Mouse (Mus musculus) cerebellum, adult (tissue): Measurements from ENCODE around the gene Poldip3.

ENCODE experiments used
- ATAC-seq: cut with Nextera tagmentation; 2 replicates; pipeline ENCODE4 v1.9.2; 2017; ENCODE audit warnings: mild to moderate bottlenecking, moderate library complexity, mixed read lengths; ENCODE audit not compliant: insufficient number of reproducible peaks, low FRiP score, low TSS enrichment

The Poldip3 gene

DNA sequence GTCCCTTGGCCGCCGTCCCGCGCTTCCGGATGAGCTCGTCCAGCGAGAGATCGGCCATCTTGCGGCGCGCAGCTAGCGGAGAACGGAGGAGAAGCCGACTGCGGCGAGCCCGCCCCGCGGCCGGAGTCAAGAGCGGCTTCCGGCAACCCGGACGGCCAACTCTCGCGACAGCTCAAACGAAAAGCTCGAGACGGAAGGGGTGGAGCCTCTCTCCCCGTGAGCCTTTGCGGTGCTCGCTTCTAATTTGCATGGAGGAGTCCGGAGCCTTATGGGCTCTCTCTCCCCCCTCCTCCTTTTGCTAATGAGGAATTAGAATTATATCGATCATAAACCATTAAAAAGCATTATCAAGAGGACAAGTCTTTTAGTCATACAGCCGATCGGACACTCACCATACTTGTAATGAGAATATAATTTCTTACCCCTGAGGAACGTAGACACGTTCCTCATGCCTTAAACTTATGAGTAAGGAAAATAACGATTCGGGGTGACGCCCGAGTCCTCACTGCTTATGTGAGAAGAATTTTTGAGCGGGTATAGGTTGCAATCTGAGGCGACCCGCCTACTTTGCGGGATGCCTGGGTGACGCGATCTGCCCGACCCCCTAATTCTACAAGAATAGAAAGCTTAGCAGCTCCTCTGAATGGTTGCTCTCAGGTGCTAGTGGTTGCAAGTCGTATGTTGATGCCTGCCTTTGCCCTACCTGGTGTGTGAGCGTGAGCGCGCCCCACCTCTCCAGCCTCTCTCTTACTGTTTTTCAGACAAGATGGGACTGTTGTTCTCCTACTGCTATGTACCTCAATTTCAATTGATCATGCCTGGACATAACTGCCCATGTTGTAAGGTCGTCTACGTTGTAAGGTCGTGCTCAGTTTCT lies at the start of gene Poldip3:
Gene Poldip3 (minus strand): TSS at position 189 of the 877 bp plus-strand sequence.
- peak; percentile 93 for ATAC-seq

DNA sequence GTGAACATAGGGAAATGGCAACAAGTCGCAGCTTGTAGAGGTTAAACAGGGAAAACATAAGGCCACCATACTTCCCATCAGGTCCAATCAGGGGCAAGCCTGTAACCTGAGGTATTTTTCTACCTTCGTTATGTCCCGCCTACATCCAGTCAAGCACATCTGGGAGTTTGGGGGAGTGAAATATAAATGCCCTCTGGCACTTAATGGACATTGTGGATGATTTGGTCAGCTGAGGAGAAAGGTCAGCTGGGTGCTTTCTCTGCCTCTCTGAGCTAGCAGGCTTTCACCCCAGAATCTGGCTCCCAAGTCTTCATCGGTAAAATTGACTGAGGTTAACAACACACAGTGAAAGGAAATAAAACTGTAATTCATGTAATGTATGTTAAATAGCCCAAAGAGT lies 44.2 kb upstream of the Poldip3 start:
- no peak for ATAC-seq

DNA sequence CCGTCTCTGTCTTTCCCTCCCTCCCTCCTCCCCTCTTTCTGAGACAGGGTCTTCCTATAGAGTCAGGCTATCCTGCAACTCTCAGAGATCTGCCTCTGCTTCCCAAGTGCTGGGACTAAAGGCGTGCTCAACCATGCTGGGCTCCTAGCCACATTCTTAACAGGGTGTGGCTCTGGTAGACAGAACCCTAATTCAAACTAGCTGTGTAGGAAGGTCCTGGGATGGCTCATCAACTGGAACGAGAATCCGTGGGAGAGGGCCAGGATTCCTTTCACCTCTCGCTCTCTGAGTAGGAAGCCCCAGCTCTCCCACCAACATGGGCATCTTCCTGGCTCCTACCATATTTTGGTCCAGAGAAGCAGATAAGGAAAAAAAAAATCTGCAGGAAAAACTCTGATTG lies 33.2 kb upstream of the Poldip3 start:
- ATAC-seq: no peak

DNA sequence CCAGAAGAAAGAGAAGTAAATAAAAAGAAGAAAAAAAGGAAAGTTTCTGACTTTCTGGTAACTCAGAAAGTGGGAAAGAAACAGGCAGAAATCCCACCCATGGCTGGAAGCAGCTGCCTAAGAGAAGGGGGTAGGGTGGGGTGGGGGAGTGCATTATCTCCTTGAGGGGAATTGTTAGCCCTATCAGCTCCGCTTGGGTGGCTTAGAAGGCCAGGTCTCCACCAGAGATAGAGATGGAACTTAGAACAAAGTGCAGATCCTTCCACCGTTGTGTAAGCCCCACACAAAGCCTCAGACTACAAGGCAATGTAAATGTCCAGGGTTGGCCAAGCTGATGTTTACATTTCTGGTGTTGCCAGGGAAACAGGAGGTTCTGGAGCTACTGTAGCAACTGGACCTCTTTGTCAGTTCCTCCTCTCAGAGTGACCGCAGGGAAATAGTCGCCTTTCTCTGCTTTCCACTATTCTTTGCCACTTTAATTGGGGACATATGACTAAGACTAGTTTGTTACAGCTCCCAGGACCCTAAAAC lies 32.7 kb upstream of the Poldip3 start:
- no peak for ATAC-seq

DNA sequence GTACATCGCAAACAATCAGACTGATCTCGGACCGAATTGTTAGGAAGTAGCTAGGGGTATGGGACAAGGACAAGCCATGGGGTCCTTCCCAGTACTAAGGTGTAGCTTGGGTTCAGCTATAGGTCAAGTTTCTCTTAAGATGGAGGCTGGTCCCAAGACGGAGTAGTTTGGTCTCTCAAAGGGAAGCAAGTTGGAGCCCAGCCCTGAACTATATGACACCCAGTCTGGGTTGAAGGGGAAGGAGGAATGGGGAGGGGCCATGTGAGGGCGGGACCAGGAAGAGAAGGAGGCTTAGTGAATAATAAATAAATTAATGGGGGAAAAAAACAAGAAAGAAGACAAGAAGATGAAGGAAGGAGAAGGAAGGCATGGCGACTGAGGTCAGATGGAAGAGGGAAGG lies 30.8 kb upstream of the Poldip3 start:
- no peak for ATAC-seq

DNA sequence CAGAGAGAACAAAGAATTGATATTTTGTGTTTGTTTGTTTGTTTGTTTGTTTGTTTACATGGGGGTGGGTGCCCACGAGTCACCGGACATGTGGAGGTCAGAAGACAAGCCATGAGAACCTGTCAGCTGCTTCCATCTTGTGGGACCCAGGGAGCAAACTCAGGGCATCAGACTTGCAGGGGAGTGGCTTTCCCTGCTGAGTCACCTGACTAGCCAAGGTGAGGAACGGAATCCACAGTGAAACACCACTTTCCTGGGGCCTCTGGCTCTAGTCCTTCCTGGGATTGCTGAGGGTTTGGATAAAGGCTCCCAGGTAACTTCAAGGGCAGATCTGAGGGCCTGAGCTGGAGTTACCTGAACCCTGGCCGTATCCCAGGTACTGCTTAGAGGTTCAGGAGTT lies 27.5 kb upstream of the Poldip3 start:
- ATAC-seq: no peak

DNA sequence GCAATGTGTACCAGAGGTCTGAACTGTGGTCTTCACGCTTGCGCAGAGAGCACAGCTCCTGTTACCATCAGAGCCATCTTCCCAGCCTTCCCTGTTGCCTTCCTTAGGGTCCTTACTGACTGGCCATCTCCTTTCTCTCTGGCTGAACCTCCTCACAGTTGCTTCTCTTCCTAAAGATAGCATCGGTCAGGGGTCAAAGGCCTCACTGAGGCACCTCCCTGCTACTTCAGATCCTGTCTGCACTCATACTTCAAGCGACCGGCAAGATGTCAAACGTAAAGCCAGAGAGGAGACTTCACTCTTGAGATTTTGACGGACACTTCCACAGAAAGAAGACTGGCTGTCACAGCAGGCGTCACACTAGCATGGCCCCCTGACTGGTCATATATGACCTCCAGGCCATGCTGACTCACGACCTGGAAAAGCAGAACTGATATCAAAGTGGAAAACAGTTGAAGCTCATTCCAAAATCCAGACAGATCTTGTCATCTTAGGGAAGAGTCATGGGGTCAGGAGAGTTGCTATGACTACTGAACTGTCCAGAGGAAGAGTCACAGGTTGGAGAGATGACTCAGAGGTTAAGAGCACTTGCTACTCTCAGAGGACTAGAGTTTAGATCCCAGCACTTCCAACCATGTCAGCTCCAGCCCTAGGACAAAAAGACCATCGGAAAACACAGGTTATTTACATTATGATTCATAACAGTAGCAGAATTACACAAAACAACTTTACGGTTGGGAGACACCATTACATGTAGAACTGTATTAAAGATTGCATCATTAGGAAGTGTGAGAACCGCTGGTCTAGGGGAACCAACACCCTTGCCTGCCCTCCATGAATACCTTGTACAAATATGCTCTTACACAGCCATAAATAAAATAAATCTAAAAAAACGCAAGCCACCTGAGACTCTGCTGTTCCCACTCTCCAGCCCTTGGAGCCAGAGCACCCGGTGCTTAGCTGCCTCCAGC lies 25.0 kb upstream of the Poldip3 start:
- ATAC-seq: no peak

DNA sequence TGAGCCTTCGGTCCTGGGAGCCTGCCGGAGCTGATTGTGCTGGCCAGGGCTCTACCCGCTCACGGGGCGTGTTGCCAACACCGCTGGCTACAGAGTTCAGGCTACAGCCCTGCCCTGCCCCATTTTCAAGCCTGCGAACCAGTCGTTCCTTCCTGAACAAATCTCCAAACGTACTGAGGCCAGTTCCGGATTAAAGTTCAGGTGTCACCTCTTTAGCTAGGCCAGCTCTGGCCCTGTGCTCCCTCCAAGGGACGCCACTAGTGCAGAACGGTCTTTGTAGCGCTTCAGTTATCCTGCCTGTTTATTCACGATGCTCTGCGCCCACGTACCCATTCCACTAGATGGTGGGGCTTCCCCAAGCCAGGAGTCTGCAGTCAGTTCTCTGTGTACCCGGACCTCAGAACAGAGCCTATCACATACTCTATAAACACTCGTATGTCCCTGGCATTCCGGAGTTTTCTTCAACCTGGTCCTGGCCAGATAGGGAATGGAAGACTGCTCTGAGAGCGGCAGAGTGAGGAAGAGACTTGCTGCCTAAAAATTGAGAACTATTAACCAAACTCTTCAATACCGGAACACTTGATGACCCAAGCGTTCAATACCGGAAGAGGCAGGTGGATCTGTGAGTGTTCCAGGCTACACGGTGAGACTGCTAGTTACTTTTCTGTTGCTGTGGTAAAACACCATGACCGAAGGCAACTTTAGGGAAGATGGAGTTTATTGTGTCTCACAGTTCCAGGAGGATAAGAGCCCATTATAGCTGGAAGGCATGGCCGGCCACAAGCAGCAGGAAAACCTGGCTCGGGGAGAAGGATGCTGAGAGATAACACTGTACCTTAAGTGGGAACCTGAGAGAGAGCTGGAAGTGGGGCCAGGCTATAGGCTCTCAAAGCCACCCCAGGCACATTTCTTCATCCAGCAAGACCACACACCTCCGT lies 23.6 kb upstream of the Poldip3 start, which contains the start of gene Cyb5r3:
Gene Cyb5r3 (minus strand): TSS at position 101 of the 938 bp plus-strand sequence.
- ATAC-seq: no peak; the same call in 1 of the 2 replicates

DNA sequence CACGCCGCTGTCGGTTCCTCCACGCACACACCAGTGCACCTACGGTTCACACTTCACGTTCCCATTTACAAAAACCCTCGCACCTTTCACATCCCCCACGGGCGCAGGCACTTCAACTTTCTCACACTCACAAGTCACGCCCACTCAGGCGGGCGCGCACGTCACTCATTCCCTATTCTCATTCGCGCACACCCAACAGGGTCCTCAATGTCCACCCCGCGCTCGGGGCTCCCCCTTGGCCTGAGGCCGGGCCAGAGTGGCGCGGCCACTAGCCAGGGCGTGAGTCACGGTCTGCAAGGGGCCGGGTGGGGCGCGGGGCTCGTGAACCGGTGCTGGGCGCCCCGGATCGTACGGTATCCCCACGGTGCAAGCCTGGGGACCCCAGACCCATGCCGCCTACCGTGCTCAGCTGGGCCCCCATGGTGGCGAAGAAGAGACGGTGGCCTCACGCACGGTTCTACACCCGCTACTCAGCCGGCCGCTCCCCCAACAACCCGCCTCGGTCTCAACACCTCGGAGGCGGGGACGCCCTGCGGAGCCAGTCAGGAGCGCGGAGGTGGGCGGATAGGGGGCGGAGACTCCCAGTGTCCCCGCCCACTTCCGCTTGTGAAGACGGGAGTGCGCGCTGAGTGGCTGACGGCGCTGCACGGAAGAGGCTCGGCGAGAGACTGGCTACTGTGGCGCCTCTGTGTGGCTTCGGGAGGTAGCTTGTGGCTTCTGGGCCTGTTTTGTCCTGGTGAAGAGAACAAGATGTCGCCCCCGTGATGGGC lies 22.7 kb upstream of the Poldip3 start:
- ATAC-seq: peak; percentile 88

DNA sequence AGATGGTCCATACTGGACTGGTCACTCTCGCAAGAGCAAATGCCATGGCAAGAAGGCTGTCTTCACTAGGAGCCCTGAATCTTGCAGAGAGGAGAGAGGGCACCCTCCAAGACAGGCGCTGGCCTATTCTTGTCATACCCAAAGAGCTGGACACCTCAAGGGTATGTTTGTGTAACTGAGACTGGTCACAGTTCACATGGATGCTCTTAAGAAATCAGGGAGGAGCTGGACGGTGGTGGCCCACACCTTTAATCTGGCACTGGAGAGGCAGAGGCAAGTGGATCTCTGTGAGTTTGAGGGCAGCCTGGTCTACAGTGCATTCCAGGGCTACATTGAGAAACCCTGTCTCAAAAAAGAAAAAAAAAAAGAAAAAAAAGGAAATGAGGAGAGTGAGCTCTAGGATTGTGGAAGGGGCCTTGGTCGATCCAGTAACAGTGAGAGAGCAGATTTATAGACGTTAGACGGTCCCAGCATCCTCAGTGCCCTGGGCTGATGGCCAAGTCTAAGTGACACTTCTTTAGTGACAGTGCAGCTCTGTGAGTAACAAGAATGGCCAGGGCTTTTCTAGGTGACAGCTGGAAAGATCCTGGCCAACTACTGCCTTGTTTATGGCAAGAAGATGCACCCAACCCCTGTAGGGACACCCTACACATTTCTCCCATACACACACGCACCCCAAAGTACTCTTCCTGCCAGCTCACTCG lies 21.9 kb upstream of the Poldip3 start:
- ATAC-seq: no peak

DNA sequence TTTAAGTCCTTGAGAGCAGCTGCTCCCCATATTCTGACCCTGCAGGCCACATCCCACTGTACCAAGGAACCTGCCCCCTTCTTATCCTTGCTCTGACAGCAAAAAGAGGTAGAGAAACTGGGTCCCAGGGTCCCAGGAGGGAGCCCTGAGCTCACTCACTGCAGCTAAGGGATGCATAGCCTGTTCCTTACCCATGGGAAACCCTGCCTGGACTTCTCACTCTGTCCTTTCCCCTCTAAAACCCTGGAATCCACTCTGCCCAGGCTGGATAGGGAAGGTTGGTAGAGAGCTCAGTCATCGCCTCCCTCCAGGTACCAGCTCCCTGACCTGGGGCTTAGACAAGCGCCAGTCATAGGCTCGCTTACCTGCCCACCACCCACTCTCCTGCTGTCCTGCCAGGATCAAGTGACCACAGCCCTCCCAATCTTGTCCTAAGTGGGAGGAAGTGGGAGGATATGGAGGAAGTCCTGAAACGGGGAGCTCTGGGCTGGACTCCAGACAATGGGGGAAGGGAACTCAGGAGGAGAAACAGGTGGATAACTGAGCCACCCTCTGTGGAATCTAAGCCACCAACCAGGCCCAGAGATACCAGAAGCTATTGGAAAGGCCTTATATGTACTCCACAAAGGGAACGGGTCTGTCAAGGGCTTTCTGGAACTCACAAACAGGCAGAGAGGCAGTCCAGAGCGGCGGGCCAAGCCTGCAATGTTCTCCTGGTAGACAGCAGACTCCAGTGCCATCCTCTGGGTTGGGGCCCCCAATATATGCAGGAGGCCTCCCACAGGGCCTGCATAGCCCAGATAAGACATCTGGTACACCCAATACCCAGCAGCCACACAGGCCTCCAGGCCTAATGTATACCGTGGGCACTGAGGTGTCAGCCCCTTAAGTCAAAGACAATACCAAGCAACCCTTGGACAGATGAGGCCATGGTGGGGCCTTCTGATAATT lies 20.9 kb upstream of the Poldip3 start:
- no peak for ATAC-seq

DNA sequence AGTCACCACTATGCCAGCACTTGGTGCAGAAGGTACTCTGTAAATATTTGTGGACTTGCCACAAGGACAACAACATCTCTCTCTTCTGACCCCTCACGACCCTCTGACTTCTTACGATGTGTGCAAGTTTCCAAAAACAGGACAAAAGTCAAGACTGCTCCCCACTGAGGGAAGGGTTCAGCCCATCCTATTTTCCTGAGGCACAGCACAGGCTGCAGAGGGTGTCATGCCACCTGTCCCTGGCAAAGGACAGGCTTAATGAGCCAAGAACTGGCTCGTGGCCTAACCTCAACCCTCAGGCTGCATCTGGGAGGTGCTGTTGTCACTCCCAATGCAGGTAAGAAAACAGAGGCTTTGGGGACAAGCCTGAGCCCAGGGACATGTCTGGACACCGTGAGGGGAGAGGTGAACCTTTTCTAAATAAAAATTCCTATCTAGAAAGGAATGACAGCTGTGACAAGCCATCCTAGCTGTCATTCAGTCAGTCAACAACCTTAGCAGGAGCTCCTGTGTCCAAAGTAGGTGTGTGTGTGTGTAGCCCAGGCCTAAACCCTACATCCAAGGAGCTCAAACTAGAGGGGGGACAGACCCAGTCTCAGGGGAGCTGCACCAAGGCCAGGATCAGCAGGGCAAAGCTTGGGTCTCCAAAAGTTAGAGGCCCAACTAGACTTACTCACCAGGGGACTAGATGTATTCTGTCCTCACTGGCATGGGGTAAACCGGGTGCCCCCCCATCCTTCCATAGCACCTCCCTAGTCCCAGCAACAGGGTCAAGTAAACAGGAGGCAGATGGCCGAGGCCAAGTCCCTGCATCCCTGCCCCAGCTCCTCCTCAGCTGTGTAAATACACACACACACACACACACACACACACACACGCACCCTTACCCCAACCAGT lies 19.9 kb upstream of the Poldip3 start:
- ATAC-seq: peak; percentile 47; the same call in 1 of the 2 replicates

DNA sequence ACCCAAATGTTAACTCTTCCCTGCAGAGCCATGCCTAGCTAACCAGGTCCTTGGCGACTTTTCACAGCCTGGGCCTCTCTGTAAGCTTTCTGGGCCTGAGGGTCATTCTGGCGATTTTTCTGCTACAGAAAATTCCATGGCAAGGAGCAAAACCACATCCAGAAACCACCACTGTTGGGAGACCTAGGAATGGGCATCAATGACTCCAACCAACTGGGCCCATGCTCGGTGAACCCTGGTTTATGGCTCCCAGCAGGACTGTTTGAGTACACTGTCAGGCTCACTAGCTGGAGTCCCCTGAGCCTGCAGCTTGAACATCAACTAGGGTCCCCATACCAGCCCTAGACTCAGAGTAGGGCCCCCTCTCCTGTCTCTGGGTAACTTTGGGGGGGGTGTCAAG lies 19.1 kb upstream of the Poldip3 start:
- no peak for ATAC-seq

DNA sequence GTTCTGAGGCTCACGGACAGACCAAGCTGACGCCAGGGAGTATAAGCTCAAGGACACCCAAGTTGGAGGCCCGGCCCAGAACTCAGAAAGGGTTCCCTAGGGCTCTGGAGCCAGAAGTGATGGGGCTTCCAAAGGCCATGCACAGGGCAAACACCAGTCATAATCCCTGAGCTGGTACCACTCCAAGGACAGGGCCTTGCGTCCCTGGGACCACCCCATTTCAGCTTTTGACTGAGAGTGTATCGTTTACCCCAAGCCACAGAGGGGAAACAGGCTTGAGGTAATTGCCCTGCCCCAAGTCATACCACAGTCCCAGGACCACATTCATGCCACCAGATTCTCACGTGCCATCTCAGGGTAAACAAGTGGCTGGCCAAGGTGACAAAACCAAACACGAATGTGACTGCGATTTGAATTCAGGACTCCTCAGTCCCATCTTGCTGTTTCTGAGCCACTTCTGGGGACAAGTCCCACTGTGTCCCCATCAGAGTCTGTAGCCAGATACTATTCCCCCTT lies 18.4 kb upstream of the Poldip3 start:
- no peak for ATAC-seq

DNA sequence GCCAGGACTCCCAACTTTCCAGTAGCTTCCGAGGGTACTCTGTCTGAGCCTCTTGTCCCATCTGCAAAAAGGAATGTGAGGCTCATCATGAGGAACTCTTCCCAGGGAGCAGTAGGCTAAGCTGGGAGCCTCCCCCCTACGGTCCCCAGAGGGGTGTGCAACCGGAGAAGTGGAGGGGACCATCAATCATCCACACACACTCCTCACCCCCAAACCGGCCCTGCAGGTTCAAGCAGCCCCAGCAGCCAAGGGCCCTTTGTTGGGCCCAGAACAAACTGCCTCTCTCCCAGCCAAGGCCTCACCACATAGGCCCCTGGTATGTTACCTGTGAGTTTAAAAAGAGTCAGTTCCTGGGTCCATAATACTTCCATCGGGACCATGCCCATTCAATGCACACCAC lies 17.9 kb upstream of the Poldip3 start:
- ATAC-seq: no peak

DNA sequence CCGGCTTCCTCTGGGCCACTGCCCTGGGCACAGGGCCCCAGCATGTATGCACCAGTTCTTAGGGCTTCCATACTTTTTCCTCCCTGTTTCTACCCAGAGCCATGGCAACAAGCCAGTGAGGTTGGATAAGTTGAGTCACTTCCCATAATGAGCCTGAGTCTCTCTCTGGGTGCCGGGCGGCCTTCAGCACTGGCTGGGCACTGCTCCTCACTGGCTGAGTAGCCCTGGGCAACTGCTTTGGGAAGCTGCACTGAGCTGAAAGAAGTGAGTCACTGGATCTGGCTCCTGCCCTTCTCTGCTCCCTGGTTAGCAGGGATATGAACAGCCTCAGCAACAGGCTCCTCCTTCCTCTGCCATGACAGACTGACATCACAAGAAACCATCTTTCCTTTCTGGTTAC lies 17.5 kb upstream of the Poldip3 start:
- ATAC-seq: no peak
